Comparison of ENCODE assay signal across 8 mouse cellular contexts in genomic region chr5:143084898-143085297, GRCm38 (mm10). TPM values are rescaled to one million over a fixed set of nuclear protein-coding genes. Genes with fewer than 3 reads are reported as not detected.
A peak's percentile ranks its signal among the peaks of the same experiment; 100 is the strongest.
DNase-seq lines count a peak whose midpoint lies in the region; ATAC-seq and TF ChIP-seq lines count a peak whose summit lies in the region.

No protein-coding gene starts in this region.

- no peak overlapping the region for H3K4me3 ChIP-seq in hindbrain, embryonic 11.5 days (ENCODE audit: low read depth, low read length)
- no peak overlapping the region for H3K4me3 ChIP-seq in hindbrain, embryonic 12.5 days
- no peak overlapping the region for H3K4me3 ChIP-seq in bone marrow macrophage, adult 2 months (ENCODE audit: insufficient read depth, low read length)
- H3K4me3 ChIP-seq in hindbrain, postnatal 0 days (ENCODE audit: low read length): no peak overlapping the region

- H3K27me3 ChIP-seq in hindbrain, embryonic 11.5 days (ENCODE audit: control insufficient read depth, insufficient read depth, low read length): no peaks in the 10 kb centered on the region
- H3K27me3 ChIP-seq in hindbrain, embryonic 12.5 days: no peaks in the 10 kb centered on the region
- no peaks in the 10 kb centered on the region for H3K27me3 ChIP-seq in hindbrain, postnatal 0 days (ENCODE audit: insufficient read depth, low read length)

- no peak overlapping the region for H3K27ac ChIP-seq in hindbrain, embryonic 11.5 days (ENCODE audit: low read depth, low read length)
- no peak overlapping the region for H3K27ac ChIP-seq in hindbrain, embryonic 12.5 days
- H3K27ac ChIP-seq in bone marrow macrophage, adult 2 months (ENCODE audit: insufficient read depth, low read depth, low read length): no peak overlapping the region
- no peak overlapping the region for H3K27ac ChIP-seq in hindbrain, postnatal 0 days

- no peak overlapping the region for H3K4me2 ChIP-seq in hindbrain, embryonic 11.5 days (replicated peaks; ENCODE audit: low read depth, low read length)
- H3K4me2 ChIP-seq in hindbrain, embryonic 12.5 days (replicated peaks): no peak overlapping the region
- no peak overlapping the region for H3K4me2 ChIP-seq in hindbrain, postnatal 0 days (ENCODE audit: low read depth, low read length)

- H3K4me1 ChIP-seq in hindbrain, embryonic 11.5 days (replicated peaks; ENCODE audit: control insufficient read depth, insufficient read depth, low read length): no peaks in the 10 kb centered on the region
- H3K4me1 ChIP-seq in hindbrain, embryonic 12.5 days: no peaks in the 10 kb centered on the region
- peaks cover 11% of the 10 kb centered on the region for H3K4me1 ChIP-seq in bone marrow macrophage, adult 2 months (ENCODE audit: control insufficient read depth, insufficient read depth, low read length)
- H3K4me1 ChIP-seq in hindbrain, postnatal 0 days (ENCODE audit: insufficient read depth, low read length): no peaks in the 10 kb centered on the region

- no peak for ATAC-seq in hindbrain, embryonic 11.5 days (ENCODE audit: low FRiP score)
- ATAC-seq in hindbrain, embryonic 12.5 days (ENCODE audit: low FRiP score): no peak
- no peak for ATAC-seq in hindbrain, postnatal 0 days

- H3K9me3 ChIP-seq in hindbrain, embryonic 11.5 days (ENCODE audit: control insufficient read depth, low read length): no peaks in the 10 kb centered on the region
- H3K9me3 ChIP-seq in hindbrain, embryonic 12.5 days (replicated peaks): no peaks in the 10 kb centered on the region
- no peaks in the 10 kb centered on the region for H3K9me3 ChIP-seq in hindbrain, postnatal 0 days (ENCODE audit: low read length)

- TF ChIP-seq CTCF in bone marrow macrophage, adult 2 months (IDR thresholded peaks at IDR 0.05; ENCODE audit: low read depth, low read length): peak; percentile 46; the same call in 1 of the 2 replicates
- peak; percentile 78 for TF ChIP-seq CTCF in hindbrain, postnatal 0 days (IDR thresholded peaks at IDR 0.05; ENCODE audit: low read depth)

- peak; percentile 67 for DNase-seq in hindbrain, embryonic 11.5 days (ENCODE audit: low spot score)
- peak; percentile 21 for DNase-seq in thymus, postnatal 14 days
- no peak for DNase-seq in thymus, adult 18-20 months
- peak; percentile 68 for DNase-seq in hindbrain, postnatal 0 days (ENCODE audit: low spot score)
- DNase-seq in naive thymus-derived CD4-positive, alpha-beta T cell, adult 2 months (ENCODE audit: low read depth): peak; percentile 20
- no peak for DNase-seq in gastrocnemius, adult 18-20 months (ENCODE audit: low spot score)

- TF ChIP-seq POLR2A in bone marrow macrophage, adult 2 months (IDR thresholded peaks at IDR 0.05; ENCODE audit: borderline replicate concordance, low read depth, low read length): no peak

- peaks cover 9% of the 10 kb centered on the region; the same call in 1 of the 2 replicates for H3K36me3 ChIP-seq in hindbrain, embryonic 11.5 days (ENCODE audit: control insufficient read depth, insufficient read depth, low read length)
- H3K36me3 ChIP-seq in hindbrain, embryonic 12.5 days: peaks cover 64% of the 10 kb centered on the region
- H3K36me3 ChIP-seq in hindbrain, postnatal 0 days (ENCODE audit: insufficient read depth, low read length): peaks cover 37% of the 10 kb centered on the region; the same call in 1 of the 2 replicates

- H3K9ac ChIP-seq in hindbrain, embryonic 11.5 days (ENCODE audit: low read depth, low read length): no peak overlapping the region
- H3K9ac ChIP-seq in hindbrain, embryonic 12.5 days: no peak overlapping the region
- H3K9ac ChIP-seq in hindbrain, postnatal 0 days (replicated peaks; ENCODE audit: low read length): no peak overlapping the region

- 70% methylated on average over 4 of the region's 4 CpGs for WGBS in hindbrain, embryonic 11.5 days
- WGBS in hindbrain, embryonic 12.5 days: 69% methylated on average over 4 of the region's 4 CpGs
- 66% methylated on average over 4 of the region's 4 CpGs for WGBS in hindbrain, postnatal 0 days

RNA-seq across cellular contexts. Expression of gene Rnf216, which starts 27.9 kb away (rescaled TPM):
- polyA plus RNA-seq in hindbrain, embryonic 11.5 days (2014; fragmentation: Nextera tagmentation; extraction: Ambion mirVana): 31.1 and 49.5 TPM in 2 replicates
- polyA plus RNA-seq in hindbrain, embryonic 12.5 days (2016; fragmentation: Nextera tagmentation; extraction: Ambion mirVana): 49.4 and 51.1 TPM in 2 replicates
- 33.7 and 38.8 TPM in 2 replicates for polyA plus RNA-seq in bone marrow macrophage, adult 2 months (2012; ENCODE audit: insufficient read depth, insufficient read length, missing spikeins)
- 28.0 and 32.7 TPM in 2 replicates for total RNA-seq in hindbrain, postnatal 0 days (2014; rRNA removed)
- polyA plus RNA-seq in hindbrain, postnatal 0 days (2015; fragmentation: Nextera tagmentation; extraction: Ambion mirVana): 25.3 and 29.7 TPM in 2 replicates
- total RNA-seq in gastrocnemius, adult 18-20 months (2021): 10 to 100 TPM; 15.5 to 17.0 TPM

Comparison
In these comparisons a context has a peak if more than half of its experiments do, and no peak if none do; other contexts are left out.
1. DNase-seq: peak in hindbrain, embryonic 11.5 days (single experiment), thymus, postnatal 14 days (single experiment), hindbrain, postnatal 0 days (single experiment) and naive thymus-derived CD4-positive, alpha-beta T cell, adult 2 months (single experiment); none in thymus, adult 18-20 months (0 of 2) and gastrocnemius, adult 18-20 months (single experiment).